Mouse (Mus musculus): ENCODE measurements around the gene Efcab10. TPM values are rescaled to one million over a fixed set of nuclear protein-coding genes. Genes with fewer than 3 reads are reported as not detected.

Gene Efcab10
- polyA plus RNA-seq (2012; rRNA removed), result not detected in 2 replicates

DNA sequence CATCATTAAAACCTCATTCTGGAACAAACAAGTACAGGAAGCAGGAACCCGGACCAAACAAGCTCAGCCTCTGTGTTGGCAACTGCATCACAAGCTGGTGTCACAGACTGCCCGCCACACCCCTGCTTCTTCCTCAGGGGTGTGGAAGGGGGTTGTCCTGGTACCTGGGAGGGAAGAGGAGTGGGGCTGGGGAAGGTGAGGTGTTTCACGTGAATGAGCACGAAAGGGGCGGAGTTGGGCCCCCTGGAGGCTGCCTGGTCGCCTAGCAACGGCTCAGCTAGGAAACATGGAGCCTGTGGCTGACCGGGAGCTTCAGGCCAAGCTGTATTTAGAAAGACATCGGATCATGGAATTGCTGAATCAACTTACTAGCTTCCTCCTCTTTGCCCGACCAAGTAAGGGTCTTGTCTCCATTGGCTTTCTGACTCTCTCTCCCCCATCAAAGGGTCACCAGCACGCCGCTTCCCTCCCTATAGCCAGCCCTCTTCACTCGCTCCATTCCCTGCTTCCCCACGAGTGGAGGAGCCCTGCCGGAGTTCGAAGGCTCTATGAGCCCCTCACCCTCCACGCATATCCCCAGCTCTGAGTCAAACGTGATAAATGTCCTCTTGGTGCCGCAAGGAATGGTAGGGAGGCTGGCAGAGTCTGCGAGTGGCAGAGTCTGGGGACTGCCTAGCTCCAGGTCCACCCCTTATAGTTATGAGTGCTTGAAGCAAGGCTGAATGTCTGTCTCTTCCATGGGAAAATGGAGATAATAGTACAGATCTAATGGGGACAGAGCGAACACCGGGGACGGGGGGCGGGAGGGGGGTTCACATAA is at the start of gene Efcab10:
Gene Efcab10, plus strand, starts transcription at position 51 of the 820 bp plus-strand sequence.

DNA sequence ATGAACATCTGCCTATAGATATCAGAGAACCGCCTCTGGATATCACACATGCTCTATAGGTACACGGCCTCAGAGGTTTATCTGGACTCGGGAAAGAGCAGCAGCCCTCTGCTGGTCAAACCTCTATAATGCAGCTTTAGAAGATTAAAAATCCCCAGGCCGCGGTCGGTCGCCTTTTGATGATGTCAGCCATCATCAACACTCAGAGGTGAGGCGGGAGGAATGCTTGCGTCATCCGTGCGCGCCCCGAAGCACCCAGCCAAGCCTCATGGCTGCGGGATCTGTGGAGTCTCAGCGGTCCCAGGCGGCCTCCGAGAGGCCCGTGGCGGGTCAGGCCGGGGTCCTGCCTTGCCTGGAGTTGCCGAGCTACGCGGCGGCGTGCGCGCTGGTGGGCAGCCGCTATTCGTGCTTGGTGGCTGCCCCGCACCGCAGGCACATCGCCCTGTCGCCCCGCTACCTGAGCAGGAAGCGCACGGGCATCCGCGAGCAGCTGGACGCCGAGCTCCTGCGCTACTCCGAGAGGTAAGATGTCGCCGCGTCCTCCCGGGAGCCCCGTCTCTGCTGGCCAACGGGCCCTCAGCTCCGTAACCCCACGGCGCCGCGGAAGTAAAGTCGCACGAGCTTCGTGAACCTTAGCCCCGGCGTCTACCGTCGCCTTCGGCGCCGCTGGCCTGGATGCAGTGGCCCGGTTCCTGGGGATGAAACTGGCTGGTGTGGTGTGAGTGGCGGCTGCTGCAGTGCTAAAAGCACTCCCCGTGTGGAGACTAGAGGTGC is 34.9 kb downstream of the Efcab10 start, which contains the start of gene Twistnb:
Gene Twistnb, plus strand, starts transcription at position 249 of the 774 bp plus-strand sequence.

Other genes with a start within 250 kb of the Efcab10 start
- gene Atxn7l1, start 247.2 kb upstream of the Efcab10 start, polyA plus RNA-seq (2012; rRNA removed), result 12.3 and 13.7 TPM in 2 replicates
- 4.6 and 5.3 TPM in 2 replicates for gene Twistnb, start 34.8 kb downstream of the Efcab10 start, polyA plus RNA-seq (2012; rRNA removed)

All from liver, embryonic 14 days (tissue).